Mouse (Mus musculus): ENCODE measurements at regions not wholly inside any gene's neighbourhood (a gene's known extent, or its start where the extent isn't known, plus 50 kb on each side); places are given as distances from the start of the nearest gene placed in this dataset.

DNA sequence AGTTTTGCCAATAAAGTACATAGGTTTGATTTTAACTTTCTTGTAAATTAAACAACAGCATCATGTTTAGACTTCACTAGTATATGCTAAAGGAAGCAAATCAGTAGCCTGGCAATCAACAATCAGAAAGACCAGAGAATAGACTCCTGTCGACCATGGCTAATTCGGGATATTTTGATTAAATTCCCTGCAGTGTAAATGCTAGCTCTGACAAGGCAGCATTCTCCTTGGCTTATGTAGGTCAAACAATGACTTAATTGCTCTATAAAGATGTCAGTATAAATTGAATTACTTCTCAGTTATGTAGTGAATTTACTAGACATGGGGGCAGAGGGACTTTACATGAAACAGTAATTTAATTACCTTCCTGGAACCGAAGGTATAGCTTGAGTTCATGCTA lies 84.2 kb upstream of the Robo1 start:
- no peak for TF ChIP-seq CTCF (IDR thresholded peaks at IDR 0.05; ENCODE audit: extremely low read depth, insufficient read depth, low read length)
- no peak for TF ChIP-seq POLR2A (IDR thresholded peaks at IDR 0.05; ENCODE audit: extremely low read depth, insufficient read depth, low read length)

Data from cortical plate, adult 2 months (tissue).